Mouse (Mus musculus) intestine, embryonic 14.5 days (tissue): ENCODE measurements around the gene Gm47429. TPM values are rescaled to one million over a fixed set of nuclear protein-coding genes. Genes with fewer than 3 reads are reported as not detected.
"Not testable (repeated sequence)": the region's sequence is repeated elsewhere in the genome, so short reads cannot be mapped to it uniquely, and the experiment has no call there.

Experiments used
- ATAC-seq: fragments of 200-750 bp; cut with Nextera tagmentation; replicated peaks from 2 replicates; pipeline ENCODE4 v1.8.0; 2017; ENCODE audit warnings: low read depth, moderate number of reproducible peaks, moderate TSS enrichment, moderate library complexity; ENCODE audit not compliant: low FRiP score, low TSS enrichment
- DNase-seq: peaks from one replicate; pipeline ENCODE4 v3.0.0-alpha.2; 2018; ENCODE audit warnings: low spot score
- H3K27ac ChIP-seq: fragments of 300-500 bp; sonication (generic); 2 replicates; pipeline ENCODE4 v1.5.1; 2014; ENCODE audit warnings: low read depth, mild to moderate bottlenecking, control low read depth
- H3K27me3 ChIP-seq: fragments of 300-500 bp; sonication (generic); replicated peaks from 2 replicates; pipeline ENCODE4 v1.6.1; 2014; ENCODE audit warnings: low read length, control low read depth; ENCODE audit not compliant: control insufficient read depth, insufficient read depth
- H3K36me3 ChIP-seq: fragments of 300-500 bp; sonication (generic); 2 replicates; pipeline ENCODE4 v1.6.1; 2014; ENCODE audit warnings: low read length, control low read depth; ENCODE audit not compliant: control insufficient read depth, insufficient read depth
- H3K4me1 ChIP-seq: fragments of 300-500 bp; sonication (generic); replicated peaks from 2 replicates; pipeline ENCODE4 v1.6.1; 2014; ENCODE audit warnings: low read length, control low read depth, mixed read lengths; ENCODE audit not compliant: control insufficient read depth, insufficient read depth
- H3K4me2 ChIP-seq: fragments of 300-500 bp; sonication (generic); 2 replicates; pipeline ENCODE4 v1.6.1; 2014; ENCODE audit warnings: low read length
- H3K4me3 ChIP-seq: fragments of 300-500 bp; sonication (generic); 2 replicates; pipeline ENCODE4 v1.5.1; 2014; ENCODE audit warnings: low read depth, low read length, control low read depth, mixed read lengths
- H3K9ac ChIP-seq: fragments of 300-500 bp; sonication (generic); 2 replicates; pipeline ENCODE4 v1.6.1; 2014; ENCODE audit warnings: mild to moderate bottlenecking, low read length
- H3K9me3 ChIP-seq: fragments of 300-500 bp; sonication (generic); 2 replicates; pipeline ENCODE4 v1.6.1; 2016; ENCODE audit warnings: low read length, control low read depth; ENCODE audit not compliant: control insufficient read depth
- WGBS: fragments of 180-500 bp; shearing (Covaris S2); extraction: QIAGEN DNeasy Blood & Tissue Kit; methylation state at CpG from one replicate; pipeline ENCODE4 v1.1.7; 2014; 5-methylcytosine and 5-hydroxymethylcytosine counted together
- polyA plus RNA-seq: library from polyadenylated mRNA; unstranded; fragments of >200 nt; fragmentation: Nextera tagmentation; extraction: Ambion mirVana; gene quantifications from 2 replicates; pipeline ENCODE4 v1.2.1, GENCODE M21; 2014

Gm47429 gene
- not detected in 2 replicates for polyA plus RNA-seq

- H3K27me3 ChIP-seq = no peaks in the 10 kb centered on the region
- no peaks in the 10 kb centered on the region for H3K36me3 ChIP-seq
- no peaks in the 10 kb centered on the region for H3K9me3 ChIP-seq
- WGBS = 91% methylated on average over 2 of the region's 2 CpGs
- no peak for DNase-seq
- H3K4me3 ChIP-seq = no peak within 1 kb of the TSS
- no peak within 1 kb of the TSS for H3K4me2 ChIP-seq
- H3K9ac ChIP-seq = no peak within 1 kb of the TSS
- no peaks in the 10 kb centered on the region for H3K4me1 ChIP-seq
- no peak within 1 kb of the TSS for H3K27ac ChIP-seq
- no peak for ATAC-seq
Measured at GRCm38 (mm10) chr13:50443812-50444211, at the start of gene Gm47429. Gene Gm47429, minus strand, starts transcription at chr13:50443912.

- H3K9ac ChIP-seq, ATAC-seq, DNase-seq, H3K27ac ChIP-seq, H3K36me3 ChIP-seq, H3K27me3 ChIP-seq, H3K9me3 ChIP-seq, H3K4me3 ChIP-seq, H3K4me2 ChIP-seq, H3K4me1 ChIP-seq: not testable (repeated sequence)
Measured at GRCm38 (mm10) chr13:50488510-50488909, 44.8 kb upstream of the Gm47429 start.

- ATAC-seq (no peak), DNase-seq (no peak)
- Histone ChIP-seq H3K9ac (no peak within 1 kb of the TSS), H3K27me3 (no peaks in the 10 kb centered on the region), H3K9me3 (no peaks in the 10 kb centered on the region), H3K4me3 (no peak within 1 kb of the TSS), H3K4me2 (no peak within 1 kb of the TSS), H3K27ac (no peak within 1 kb of the TSS), H3K4me1 (no peaks in the 10 kb centered on the region), H3K36me3 (no peaks in the 10 kb centered on the region)
- 70% methylated on average over 4 of the region's 4 CpGs for WGBS
Measured at GRCm38 (mm10) chr13:50467007-50467406, 23.3 kb upstream of the Gm47429 start, which contains the start of gene Nutm2. Gene Nutm2, plus strand, starts transcription at chr13:50467307.

- no peaks in the 10 kb centered on the region for H3K36me3 ChIP-seq
- ATAC-seq = no peak
- no peaks in the 10 kb centered on the region for H3K27me3 ChIP-seq
- WGBS = 25% methylated on average over 27 of the region's 27 CpGs
- peak overlapping the region; percentile 20 for H3K4me3 ChIP-seq
- H3K27ac ChIP-seq = no peak overlapping the region
- no peaks in the 10 kb centered on the region for H3K4me1 ChIP-seq
- peak overlapping the region; percentile 41 for H3K4me2 ChIP-seq
- H3K9ac ChIP-seq = no peak overlapping the region
- no peak for DNase-seq
- no peaks in the 10 kb centered on the region for H3K9me3 ChIP-seq
Measured at GRCm38 (mm10) chr13:50464621-50465562, 21.2 kb upstream of the Gm47429 start.

GRCm38 (mm10) chr13:50460433-50460832, 16.7 kb upstream of the Gm47429 start:
- WGBS = 60% methylated on average over 2 of the region's 2 CpGs
- not testable (repeated sequence) for H3K27ac ChIP-seq, H3K4me2 ChIP-seq, ATAC-seq, H3K36me3 ChIP-seq, H3K9me3 ChIP-seq, H3K4me3 ChIP-seq, H3K27me3 ChIP-seq, H3K4me1 ChIP-seq, DNase-seq, H3K9ac ChIP-seq

GRCm38 (mm10) chr13:50453426-50453825, 9.7 kb upstream of the Gm47429 start:
- DNase-seq = no peak
- Histone ChIP-seq H3K27ac (no peak overlapping the region), H3K36me3 (no peaks in the 10 kb centered on the region), H3K4me2 (no peak overlapping the region), H3K27me3 (no peaks in the 10 kb centered on the region), H3K9ac (no peak overlapping the region), H3K4me1 (no peaks in the 10 kb centered on the region), H3K4me3 (no peak overlapping the region), H3K9me3 (0 out of 2 replicates have a peak, but pooled peaks cover 3% of the 10 kb centered on the region)
- 30% methylated on average over 4 of the region's 4 CpGs for WGBS
- ATAC-seq = no peak

GRCm38 (mm10) chr13:50452266-50452665, 8.6 kb upstream of the Gm47429 start:
- not testable (repeated sequence) for H3K4me3 ChIP-seq, H3K9me3 ChIP-seq, H3K27ac ChIP-seq, H3K27me3 ChIP-seq, H3K4me1 ChIP-seq, DNase-seq, H3K36me3 ChIP-seq, H3K9ac ChIP-seq, ATAC-seq, H3K4me2 ChIP-seq
- WGBS = 70% methylated on average over 9 of the region's 9 CpGs

- Histone ChIP-seq H3K4me2 (no peak overlapping the region), H3K4me3 (no peak overlapping the region), H3K27ac (no peak overlapping the region), H3K9ac (no peak overlapping the region), H3K9me3 (no peaks in the 10 kb centered on the region), H3K36me3 (no peaks in the 10 kb centered on the region), H3K27me3 (no peaks in the 10 kb centered on the region), H3K4me1 (no peaks in the 10 kb centered on the region)
- ATAC-seq (no peak), DNase-seq (no peak)
- 72% methylated on average over 4 of the region's 4 CpGs for WGBS
Measured at GRCm38 (mm10) chr13:50445261-50445660, 1.5 kb upstream of the Gm47429 start.

GRCm38 (mm10) chr13:50426686-50427085, 17.0 kb downstream of the Gm47429 start:
- Histone ChIP-seq H3K4me3 (no peak overlapping the region), H3K36me3 (peaks cover 88% of the 10 kb centered on the region), H3K9ac (no peak overlapping the region), H3K27ac (no peak overlapping the region), H3K27me3 (no peaks in the 10 kb centered on the region), H3K4me1 (no peaks in the 10 kb centered on the region), H3K9me3 (no peaks in the 10 kb centered on the region), H3K4me2 (no peak overlapping the region)
- no peak for ATAC-seq
- WGBS = 92% methylated on average over 4 of the region's 4 CpGs
- DNase-seq = no peak
